Mouse (Mus musculus): ENCODE measurements at regions not wholly inside any gene's neighbourhood (a gene's known extent, or its start where the extent isn't known, plus 50 kb on each side); places are given as distances from the start of the nearest gene placed in this dataset.
A peak's percentile ranks its signal among the peaks of the same experiment; 100 is the strongest.

- DNase-seq (ENCODE audit: extremely low spot score, low read depth, low spot score): no peak
These were observed 161.0 kb downstream of the Cxcl12 start for GRCm38 (mm10) chr6:117329164-117329939.

- DNase-seq (ENCODE audit: extremely low spot score, low read depth, low spot score): no peak
These were observed 161.9 kb downstream of the Cxcl12 start for GRCm38 (mm10) chr6:117330198-117330597.

- no peak for DNase-seq (ENCODE audit: extremely low spot score, low read depth, low spot score)
These were observed 162.5 kb downstream of the Cxcl12 start for GRCm38 (mm10) chr6:117330726-117331360.

GRCm38 (mm10) chr6:117332641-117333040 is 164.3 kb downstream of the Cxcl12 start:
- no peak for DNase-seq (ENCODE audit: extremely low spot score, low read depth, low spot score)

DNA sequence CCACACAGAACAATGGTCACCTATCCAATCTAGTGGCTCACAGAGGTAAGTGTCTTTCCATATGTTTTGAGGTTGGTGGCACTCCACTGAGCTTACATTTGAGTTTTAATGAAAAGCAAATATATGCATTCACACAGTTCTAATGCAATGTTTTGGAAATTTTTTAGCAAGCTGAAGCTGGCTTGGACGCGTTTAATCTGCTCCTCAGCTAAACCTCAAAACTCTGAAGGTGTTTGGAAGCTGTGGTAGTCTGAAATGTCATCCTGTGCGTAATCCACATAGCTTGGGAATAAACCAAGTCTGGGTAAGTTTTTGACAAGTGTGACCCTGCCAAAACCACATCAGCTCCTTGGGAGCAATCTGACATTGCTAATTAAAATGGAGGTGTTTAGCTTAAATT is 173.8 kb downstream of the Cxcl12 start:
- DNase-seq (ENCODE audit: extremely low spot score, low read depth, low spot score): no peak

- DNase-seq (ENCODE audit: extremely low spot score, low read depth, low spot score): no peak
These were observed 179.0 kb downstream of the Cxcl12 start for GRCm38 (mm10) chr6:117347356-117347755.

- no peak for DNase-seq (ENCODE audit: extremely low spot score, low read depth, low spot score)
These were observed 183.5 kb downstream of the Cxcl12 start for GRCm38 (mm10) chr6:117351846-117352245.

DNA sequence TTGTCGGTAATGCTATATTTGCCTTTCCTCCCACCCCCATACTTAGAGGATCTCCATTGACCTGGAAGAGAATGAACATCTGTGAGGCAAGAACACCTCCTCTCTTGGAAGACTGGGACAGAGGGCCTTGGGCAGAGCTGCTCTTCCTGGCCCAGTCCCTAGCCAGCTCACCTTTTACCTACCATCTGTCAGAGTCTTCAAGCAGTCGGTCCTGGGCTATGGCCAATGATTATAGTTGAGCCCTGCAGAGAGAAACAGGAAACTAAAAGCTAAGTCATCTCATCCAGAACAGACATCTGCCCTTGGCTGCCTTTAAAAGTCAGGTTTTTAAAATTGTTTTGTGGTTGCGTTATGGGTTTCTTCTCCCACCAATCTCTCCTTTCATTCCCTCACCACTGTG is 184.8 kb downstream of the Cxcl12 start:
- no peak for DNase-seq (ENCODE audit: extremely low spot score, low read depth, low spot score)

GRCm38 (mm10) chr6:117356101-117356500 is 187.8 kb downstream of the Cxcl12 start:
- DNase-seq (ENCODE audit: extremely low spot score, low read depth, low spot score): no peak

- DNase-seq (ENCODE audit: extremely low spot score, low read depth, low spot score): no peak
These were observed 191.1 kb downstream of the Cxcl12 start for GRCm38 (mm10) chr6:117359401-117359800.

DNA sequence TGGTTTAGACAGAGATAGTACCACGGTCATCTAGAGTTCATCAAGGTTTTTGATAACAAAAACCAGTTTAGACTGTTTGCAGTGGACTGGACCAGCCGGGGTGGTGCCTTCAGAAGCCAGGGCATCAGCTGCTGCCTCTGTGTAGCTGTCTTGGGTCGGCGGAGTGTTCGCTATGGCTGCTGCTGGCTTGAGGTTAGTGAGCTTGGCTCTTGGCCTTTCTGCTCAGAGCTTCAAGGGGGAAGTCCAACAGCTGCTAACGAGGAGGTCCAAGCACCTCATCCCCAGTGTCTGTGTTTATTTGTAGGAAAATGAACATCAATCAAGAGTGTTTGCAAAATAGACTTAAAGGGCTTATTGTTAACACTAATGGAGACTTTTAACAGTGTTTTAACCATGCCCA is 198.2 kb downstream of the Cxcl12 start:
- DNase-seq (ENCODE audit: extremely low spot score, low read depth, low spot score): no peak

DNA sequence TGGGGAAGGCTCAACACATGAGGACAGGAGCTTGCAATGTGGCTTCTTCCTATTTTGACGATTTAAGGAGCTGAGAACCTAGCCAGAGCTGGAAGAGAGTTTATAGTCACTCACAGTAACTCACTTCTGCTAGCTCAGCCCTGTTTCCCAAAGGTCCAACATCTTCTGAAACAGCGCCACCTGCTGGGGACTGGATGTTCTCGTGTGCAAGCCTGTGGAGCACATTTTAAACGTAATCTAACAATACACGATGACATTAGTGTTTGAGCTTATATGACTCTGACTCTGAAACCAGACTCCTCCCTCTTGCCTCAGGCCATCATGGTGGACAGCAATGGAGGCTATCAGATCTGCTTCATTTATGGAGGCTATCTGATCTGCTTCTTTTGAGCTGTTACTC is 207.7 kb downstream of the Cxcl12 start:
- DNase-seq (ENCODE audit: extremely low spot score, low read depth, low spot score): no peak

- DNase-seq (ENCODE audit: extremely low spot score, low read depth, low spot score): no peak
These were observed 211.6 kb downstream of the Cxcl12 start for GRCm38 (mm10) chr6:117379904-117380303.

- DNase-seq (ENCODE audit: extremely low spot score, low read depth, low spot score): no peak
These were observed 222.0 kb downstream of the Cxcl12 start for GRCm38 (mm10) chr6:117390233-117390848.

DNA sequence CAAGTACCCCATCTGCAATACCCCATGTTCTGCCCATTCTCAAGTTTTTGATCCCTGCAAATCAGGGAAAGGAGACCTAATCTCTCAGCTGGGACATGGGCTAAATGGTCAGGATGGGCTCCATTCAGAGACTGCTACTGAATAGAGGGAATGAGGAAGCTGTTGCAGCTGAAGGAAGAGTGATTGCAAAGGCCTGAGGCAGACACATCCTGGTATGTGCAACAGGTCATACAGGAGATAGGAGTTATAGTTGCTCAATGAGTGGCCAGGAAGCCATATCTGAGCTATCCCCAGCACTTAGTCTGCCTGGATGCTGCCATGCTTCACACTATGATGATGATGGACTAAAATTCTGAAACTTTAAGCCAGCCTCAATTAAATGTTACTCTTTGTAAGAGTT is 225.1 kb downstream of the Cxcl12 start:
- no peak for DNase-seq (ENCODE audit: extremely low spot score, low read depth, low spot score)

GRCm38 (mm10) chr6:117405589-117406311 is 237.4 kb downstream of the Cxcl12 start:
- DNase-seq (ENCODE audit: extremely low spot score, low read depth, low spot score): no peak

GRCm38 (mm10) chr6:117406312-117406595 is 237.9 kb downstream of the Cxcl12 start:
- DNase-seq (ENCODE audit: extremely low spot score, low read depth, low spot score): no peak

GRCm38 (mm10) chr6:117406757-117407156 is 238.4 kb downstream of the Cxcl12 start:
- DNase-seq (ENCODE audit: extremely low spot score, low read depth, low spot score): no peak

- peak; percentile 95 for DNase-seq (ENCODE audit: extremely low spot score, low read depth, low spot score)
These were observed 239.0 kb downstream of the Cxcl12 start for GRCm38 (mm10) chr6:117407206-117407858.

- no peak for DNase-seq (ENCODE audit: extremely low spot score, low read depth, low spot score)
These were observed 239.6 kb downstream of the Cxcl12 start for GRCm38 (mm10) chr6:117407953-117408352.
